Mouse (Mus musculus) ovary, postnatal 36 days (tissue): ENCODE measurements at regions not wholly inside any gene's neighbourhood (a gene's known extent, or its start where the extent isn't known, plus 50 kb on each side); places are given as distances from the start of the nearest gene placed in this dataset.

ENCODE experiments used
- DNase-seq: peaks from one replicate; pipeline ENCODE4 v3.0.0; 2022; ENCODE audit warnings: low spot score, mixed read lengths

- DNase-seq, result no peak
These were observed 50.1 kb upstream of the Arhgap29 start for GRCm38 (mm10) chr3:121902246-121902645.

GRCm38 (mm10) chr3:121900429-121900844, 51.9 kb upstream of the Arhgap29 start:
- no peak for DNase-seq

GRCm38 (mm10) chr3:121897821-121898574, 54.3 kb upstream of the Arhgap29 start:
- DNase-seq, result no peak

- no peak for DNase-seq
These were observed 58.7 kb upstream of the Arhgap29 start for GRCm38 (mm10) chr3:121893606-121894005.

GRCm38 (mm10) chr3:121892675-121893074, 59.7 kb upstream of the Arhgap29 start:
- no peak for DNase-seq

GRCm38 (mm10) chr3:121891338-121891737, 61.0 kb upstream of the Arhgap29 start:
- DNase-seq, result no peak

GRCm38 (mm10) chr3:121890563-121890962, 61.8 kb upstream of the Arhgap29 start:
- DNase-seq, result no peak

GRCm38 (mm10) chr3:121886870-121887605, 65.3 kb upstream of the Arhgap29 start:
- no peak for DNase-seq

GRCm38 (mm10) chr3:121886309-121886708, 66.0 kb upstream of the Arhgap29 start:
- no peak for DNase-seq

- DNase-seq, result no peak
These were observed 66.8 kb upstream of the Arhgap29 start for GRCm38 (mm10) chr3:121885265-121886178.

GRCm38 (mm10) chr3:121884328-121885248, 67.8 kb upstream of the Arhgap29 start:
- peak; percentile 79 for DNase-seq

GRCm38 (mm10) chr3:121880355-121880754, 65.3 kb upstream of the Abcd3 start:
- no peak for DNase-seq

- no peak for DNase-seq
These were observed 60.0 kb upstream of the Abcd3 start for GRCm38 (mm10) chr3:121875072-121875471.

- no peak for DNase-seq
These were observed 59.5 kb upstream of the Abcd3 start for GRCm38 (mm10) chr3:121874576-121874975.

GRCm38 (mm10) chr3:121873572-121873971, 58.5 kb upstream of the Abcd3 start:
- DNase-seq, result no peak

- DNase-seq, result no peak
These were observed 57.6 kb upstream of the Abcd3 start for GRCm38 (mm10) chr3:121872685-121873084.

- DNase-seq, result no peak
These were observed 56.7 kb upstream of the Abcd3 start for GRCm38 (mm10) chr3:121871795-121872194.

- DNase-seq, result no peak
These were observed 55.6 kb upstream of the Abcd3 start for GRCm38 (mm10) chr3:121870726-121871125.

- no peak for DNase-seq
These were observed 54.6 kb upstream of the Abcd3 start for GRCm38 (mm10) chr3:121869694-121870093.

GRCm38 (mm10) chr3:121867301-121867700, 52.2 kb upstream of the Abcd3 start:
- DNase-seq, result no peak
